Mouse (Mus musculus): ENCODE measurements around the gene Klhl1. TPM values are rescaled to one million over a fixed set of nuclear protein-coding genes. Genes with fewer than 3 reads are reported as not detected.

The Klhl1 gene
- polyA plus RNA-seq, 1 experiment from 2014 or later: 15.3 TPM

DNA sequence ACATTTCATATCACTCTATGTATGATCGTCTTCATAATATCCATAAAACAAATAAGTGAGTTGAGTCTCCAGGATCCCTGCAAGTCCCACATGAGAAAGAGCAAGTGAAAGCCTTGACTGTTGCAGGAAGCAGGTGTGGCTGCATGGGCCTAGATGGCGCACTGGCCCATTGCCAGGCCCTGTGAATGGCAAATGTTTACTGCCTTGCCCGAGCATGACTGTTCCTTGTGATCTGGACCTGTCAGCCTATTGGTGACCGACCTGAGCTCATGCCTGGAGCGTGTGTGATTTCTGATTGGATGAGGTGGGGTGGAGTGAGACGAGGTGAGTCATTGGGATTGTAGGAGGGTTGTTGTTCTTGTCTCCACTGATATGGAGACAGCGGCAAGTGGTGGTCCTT, 411.5 kb downstream of the Klhl1 start:
- no peaks in the 10 kb centered on the region for H3K27me3 ChIP-seq (ENCODE audit: control insufficient read depth, insufficient read depth, low read depth, low read length)
- H3K36me3 ChIP-seq (ENCODE audit: control insufficient read depth, insufficient read depth, low read length): no peaks in the 10 kb centered on the region
- no peak overlapping the region for H3K4me3 ChIP-seq (ENCODE audit: low read depth, low read length)
- WGBS: 86% methylated on average over 7 of the region's 7 CpGs
- H3K4me1 ChIP-seq (ENCODE audit: control insufficient read depth, insufficient read depth, low read length): no peaks in the 10 kb centered on the region
- no peak overlapping the region for H3K27ac ChIP-seq (ENCODE audit: low read length)
- H3K9ac ChIP-seq (ENCODE audit: low read depth, low read length): no peak overlapping the region
- no peaks in the 10 kb centered on the region for H3K9me3 ChIP-seq (replicated peaks; ENCODE audit: control insufficient read depth, low read length, poor library complexity, severe bottlenecking)
- no peak overlapping the region for H3K4me2 ChIP-seq (ENCODE audit: low read length)
- no peak for ATAC-seq

DNA sequence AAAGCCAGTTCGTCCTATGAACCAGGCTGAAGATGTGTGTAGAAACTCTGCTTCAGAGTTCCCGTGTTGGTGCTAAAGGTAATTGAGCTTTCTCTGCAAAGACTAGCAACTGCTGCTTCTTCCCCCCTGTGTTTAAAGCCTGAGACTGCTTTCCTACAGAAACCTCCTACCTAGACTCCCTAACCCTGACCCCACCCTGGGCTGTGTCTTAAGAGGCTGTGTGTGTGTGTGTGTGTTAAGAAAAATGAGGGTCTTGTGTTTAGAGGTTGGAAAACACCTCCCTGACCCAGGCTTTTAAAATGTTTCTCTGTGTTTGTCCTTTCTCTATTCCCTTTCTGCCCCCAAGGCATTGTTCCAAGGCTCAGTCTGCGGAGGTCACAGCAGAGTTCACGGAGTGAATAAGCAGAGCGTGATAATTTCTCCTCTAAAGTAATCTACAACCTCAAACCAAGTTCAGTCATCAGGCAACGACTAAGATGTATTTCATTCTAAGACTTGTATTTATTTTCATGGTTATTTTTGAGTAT, 437.2 kb downstream of the Klhl1 start:
- 24% methylated on average over 6 of the region's 6 CpGs for WGBS
- Histone ChIP-seq H3K36me3 (ENCODE audit: control insufficient read depth, insufficient read depth, low read length) (no peaks in the 10 kb centered on the region), H3K4me2 (ENCODE audit: low read length) (no peak overlapping the region), H3K9me3 (replicated peaks; ENCODE audit: control insufficient read depth, low read length, poor library complexity, severe bottlenecking) (no peaks in the 10 kb centered on the region), H3K9ac (ENCODE audit: low read depth, low read length) (no peak overlapping the region), H3K4me3 (ENCODE audit: low read depth, low read length) (no peak overlapping the region), H3K27me3 (ENCODE audit: control insufficient read depth, insufficient read depth, low read depth, low read length) (no peaks in the 10 kb centered on the region), H3K4me1 (ENCODE audit: control insufficient read depth, insufficient read depth, low read length) (peaks cover 2% of the 10 kb centered on the region; the same call in 1 of the 2 replicates), H3K27ac (ENCODE audit: low read length) (no peak overlapping the region)
- no peak for ATAC-seq

DNA sequence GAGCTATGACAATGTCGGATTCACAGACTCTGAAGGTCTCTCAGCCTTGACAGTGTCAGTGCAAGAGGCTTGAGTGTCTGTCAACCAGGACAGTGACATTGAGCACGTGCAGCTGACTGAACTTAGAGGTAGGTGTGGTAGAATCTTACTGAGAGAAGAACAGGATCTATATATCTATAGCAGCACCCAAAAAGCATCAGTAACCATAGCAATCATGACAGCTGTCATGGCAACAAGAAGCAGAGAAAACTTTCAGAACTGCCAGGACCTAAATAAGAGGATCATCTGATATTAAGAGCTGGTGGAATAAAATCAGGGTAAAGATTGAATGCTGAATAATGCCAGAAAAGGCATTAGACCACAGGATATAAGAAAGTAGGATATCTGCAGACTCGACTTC, 453.0 kb downstream of the Klhl1 start:
- H3K27me3 ChIP-seq (ENCODE audit: control insufficient read depth, insufficient read depth, low read depth, low read length): no peaks in the 10 kb centered on the region
- no peak overlapping the region for H3K4me3 ChIP-seq (ENCODE audit: low read depth, low read length)
- H3K36me3 ChIP-seq (ENCODE audit: control insufficient read depth, insufficient read depth, low read length): no peaks in the 10 kb centered on the region
- no peak overlapping the region for H3K27ac ChIP-seq (ENCODE audit: low read length)
- WGBS: 77% methylated on average over 3 of the region's 3 CpGs
- H3K4me2 ChIP-seq (ENCODE audit: low read length): no peak overlapping the region
- no peaks in the 10 kb centered on the region for H3K4me1 ChIP-seq (ENCODE audit: control insufficient read depth, insufficient read depth, low read length)
- ATAC-seq: no peak
- no peaks in the 10 kb centered on the region for H3K9me3 ChIP-seq (replicated peaks; ENCODE audit: control insufficient read depth, low read length, poor library complexity, severe bottlenecking)
- H3K9ac ChIP-seq (ENCODE audit: low read depth, low read length): no peak overlapping the region

Measured in midbrain, embryonic 16.5 days (tissue).